Mouse (Mus musculus): ENCODE measurements at regions not wholly inside any gene's neighbourhood (a gene's known extent, or its start where the extent isn't known, plus 50 kb on each side); places are given as distances from the start of the nearest gene placed in this dataset.

DNA sequence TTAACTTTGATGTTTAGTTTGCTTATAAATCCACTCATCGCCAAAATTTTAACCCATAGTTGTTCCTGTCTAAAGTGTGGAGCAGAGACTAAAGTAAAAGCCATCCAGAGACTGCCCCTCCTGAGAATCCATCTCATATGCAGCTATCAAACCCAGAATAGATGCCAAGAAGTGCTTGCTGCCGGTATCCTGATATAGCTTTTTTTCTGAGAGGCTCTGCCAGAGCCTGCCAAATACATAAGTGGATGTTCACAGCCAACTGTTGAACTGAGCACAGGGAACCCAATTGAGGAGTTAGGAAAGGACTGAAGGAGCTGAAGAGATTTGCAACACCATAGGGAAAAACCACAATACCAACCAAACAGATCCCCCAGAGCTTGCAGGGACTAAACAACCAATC, 600.3 kb downstream of the Hdgfl1 start:
- H3K4me1 ChIP-seq (ENCODE audit: control insufficient read depth, insufficient read depth, low read length): no peaks in the 10 kb centered on the region
- H3K9ac ChIP-seq (ENCODE audit: low read depth, poor library complexity, severe bottlenecking): no peak overlapping the region
- H3K36me3 ChIP-seq (ENCODE audit: control insufficient read depth, insufficient read depth, low read length, poor library complexity, severe bottlenecking): no peaks in the 10 kb centered on the region
- no peak overlapping the region for H3K4me3 ChIP-seq (ENCODE audit: low read depth, low read length)
- TF ChIP-seq POLR2A (IDR thresholded peaks at IDR 0.05; ENCODE audit: insufficient read depth, low read length) (no peak), CTCF (IDR thresholded peaks at IDR 0.05; ENCODE audit: low read depth, low read length) (no peak), EP300 (IDR thresholded peaks at IDR 0.05; ENCODE audit: insufficient read depth, low read depth, low read length) (no peak)
- no peaks in the 10 kb centered on the region for H3K27me3 ChIP-seq (ENCODE audit: control insufficient read depth, insufficient read depth, low read length, poor library complexity, severe bottlenecking)
- no peak overlapping the region for H3K27ac ChIP-seq (ENCODE audit: insufficient read depth, low read length)
- H3K9me3 ChIP-seq (replicated peaks; ENCODE audit: control insufficient read depth, insufficient read depth, low read length, poor library complexity, severe bottlenecking): no peaks in the 10 kb centered on the region

DNA sequence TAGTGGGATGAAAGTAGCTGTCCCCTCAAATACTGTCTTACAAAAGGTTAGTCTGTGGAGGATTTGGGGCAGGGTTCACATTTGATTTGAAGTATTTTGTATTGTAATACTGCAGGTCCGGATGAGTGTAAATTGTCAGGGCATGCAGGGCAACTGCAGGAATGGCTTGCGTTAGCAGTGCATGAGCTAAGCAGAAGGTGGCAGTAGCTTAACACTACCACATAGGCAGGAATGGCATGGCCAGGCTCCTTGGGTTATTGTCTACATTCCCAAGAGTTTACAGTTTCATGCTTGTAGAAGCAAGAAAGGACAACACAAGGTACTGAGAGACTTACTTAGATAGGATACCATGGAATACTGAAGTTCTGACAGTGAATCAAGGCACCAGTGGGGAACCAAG, 611.3 kb downstream of the Hdgfl1 start:
- no peaks in the 10 kb centered on the region for H3K9me3 ChIP-seq (replicated peaks; ENCODE audit: control insufficient read depth, insufficient read depth, low read length, poor library complexity, severe bottlenecking)
- TF ChIP-seq CTCF (IDR thresholded peaks at IDR 0.05; ENCODE audit: low read depth, low read length) (no peak), POLR2A (IDR thresholded peaks at IDR 0.05; ENCODE audit: insufficient read depth, low read length) (no peak), EP300 (IDR thresholded peaks at IDR 0.05; ENCODE audit: insufficient read depth, low read depth, low read length) (no peak)
- no peaks in the 10 kb centered on the region for H3K4me1 ChIP-seq (ENCODE audit: control insufficient read depth, insufficient read depth, low read length)
- no peaks in the 10 kb centered on the region for H3K36me3 ChIP-seq (ENCODE audit: control insufficient read depth, insufficient read depth, low read length, poor library complexity, severe bottlenecking)
- no peak overlapping the region for H3K27ac ChIP-seq (ENCODE audit: insufficient read depth, low read length)
- no peak overlapping the region for H3K4me3 ChIP-seq (ENCODE audit: low read depth, low read length)
- no peaks in the 10 kb centered on the region for H3K27me3 ChIP-seq (ENCODE audit: control insufficient read depth, insufficient read depth, low read length, poor library complexity, severe bottlenecking)
- no peak overlapping the region for H3K9ac ChIP-seq (ENCODE audit: low read depth, poor library complexity, severe bottlenecking)

DNA sequence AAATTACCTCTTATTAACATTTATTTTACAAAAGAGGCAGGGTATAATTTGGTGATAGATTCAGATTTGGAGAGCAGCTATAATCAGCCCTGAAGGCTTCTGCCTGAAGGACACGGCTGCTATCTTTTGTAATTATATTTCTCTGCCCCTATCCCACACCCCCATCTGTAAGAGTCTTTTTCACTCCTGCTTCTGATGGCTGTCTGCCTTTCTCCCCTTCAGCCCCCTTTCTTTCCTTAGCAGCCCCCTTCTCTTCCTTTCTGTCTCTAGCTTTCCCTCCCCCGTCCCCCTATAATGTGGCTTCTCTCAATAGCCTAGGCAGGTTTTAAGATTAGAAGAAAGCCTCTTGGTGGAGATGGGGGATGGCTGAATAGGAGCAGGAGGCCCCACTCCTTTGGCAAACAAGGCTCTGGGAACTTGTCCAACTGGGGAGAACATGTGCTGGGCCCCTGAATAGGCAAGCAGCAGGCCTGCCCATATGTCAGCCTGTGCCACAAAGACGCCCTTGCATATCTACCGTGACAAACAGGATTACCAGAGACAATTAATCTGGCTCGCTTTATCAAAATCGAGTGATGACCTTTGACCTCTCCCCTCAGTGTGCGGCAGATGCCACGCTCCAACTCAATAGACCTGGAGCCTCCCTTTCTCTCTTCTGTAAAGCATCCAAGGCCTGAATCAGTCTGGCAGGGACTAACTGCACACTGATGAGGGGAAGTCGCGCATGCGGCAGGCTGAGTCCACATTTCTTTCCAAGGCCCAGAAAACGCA, 615.1 kb downstream of the Hdgfl1 start:
- H3K27ac ChIP-seq (ENCODE audit: insufficient read depth, low read length): no peak overlapping the region
- H3K4me3 ChIP-seq (ENCODE audit: low read depth, low read length): no peak overlapping the region
- H3K4me1 ChIP-seq (ENCODE audit: control insufficient read depth, insufficient read depth, low read length): no peaks in the 10 kb centered on the region

GRCm38 (mm10) chr13:26154251-26154650, 615.7 kb downstream of the Hdgfl1 start:
- Histone ChIP-seq H3K4me3 (ENCODE audit: low read depth, low read length) (no peak overlapping the region), H3K27ac (ENCODE audit: insufficient read depth, low read length) (no peak overlapping the region), H3K9me3 (replicated peaks; ENCODE audit: control insufficient read depth, insufficient read depth, low read length, poor library complexity, severe bottlenecking) (no peaks in the 10 kb centered on the region), H3K4me1 (ENCODE audit: control insufficient read depth, insufficient read depth, low read length) (no peaks in the 10 kb centered on the region), H3K9ac (ENCODE audit: low read depth, poor library complexity, severe bottlenecking) (no peak overlapping the region), H3K36me3 (ENCODE audit: control insufficient read depth, insufficient read depth, low read length, poor library complexity, severe bottlenecking) (no peaks in the 10 kb centered on the region), H3K27me3 (ENCODE audit: control insufficient read depth, insufficient read depth, low read length, poor library complexity, severe bottlenecking) (no peaks in the 10 kb centered on the region)
- TF ChIP-seq EP300 (IDR thresholded peaks at IDR 0.05; ENCODE audit: insufficient read depth, low read depth, low read length) (no peak), CTCF (IDR thresholded peaks at IDR 0.05; ENCODE audit: low read depth, low read length) (no peak)

More for the DNA sequence above, 615.1 kb downstream of the Hdgfl1 start:
- TF ChIP-seq CTCF (IDR thresholded peaks at IDR 0.05; ENCODE audit: low read depth, low read length) (no peak), POLR2A (IDR thresholded peaks at IDR 0.05; ENCODE audit: insufficient read depth, low read length) (no peak), EP300 (IDR thresholded peaks at IDR 0.05; ENCODE audit: insufficient read depth, low read depth, low read length) (no peak)
- Histone ChIP-seq H3K27me3 (ENCODE audit: control insufficient read depth, insufficient read depth, low read length, poor library complexity, severe bottlenecking) (no peaks in the 10 kb centered on the region), H3K36me3 (ENCODE audit: control insufficient read depth, insufficient read depth, low read length, poor library complexity, severe bottlenecking) (no peaks in the 10 kb centered on the region), H3K9ac (ENCODE audit: low read depth, poor library complexity, severe bottlenecking) (no peak overlapping the region), H3K9me3 (replicated peaks; ENCODE audit: control insufficient read depth, insufficient read depth, low read length, poor library complexity, severe bottlenecking) (no peaks in the 10 kb centered on the region)

DNA sequence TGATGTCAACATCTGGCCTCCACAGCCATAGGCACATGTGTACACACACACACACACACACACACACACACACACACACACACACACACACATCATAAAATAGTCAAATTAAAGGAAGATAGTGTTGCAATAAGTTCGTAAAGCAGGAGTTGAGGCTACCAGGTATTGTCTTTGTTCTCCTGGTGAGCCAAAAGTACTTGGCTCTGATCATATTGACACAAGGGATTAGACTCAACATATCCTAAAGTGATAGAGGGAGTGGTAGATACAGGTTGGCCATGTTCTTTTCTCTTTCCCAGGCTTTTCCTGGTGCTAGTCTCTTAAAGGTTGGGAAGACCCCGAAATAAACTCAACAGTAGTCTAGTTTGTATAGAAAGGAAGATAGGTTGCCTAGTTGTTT, 616.9 kb downstream of the Hdgfl1 start:
- Histone ChIP-seq H3K9me3 (replicated peaks; ENCODE audit: control insufficient read depth, insufficient read depth, low read length, poor library complexity, severe bottlenecking) (no peaks in the 10 kb centered on the region), H3K9ac (ENCODE audit: low read depth, poor library complexity, severe bottlenecking) (no peak overlapping the region), H3K4me3 (ENCODE audit: low read depth, low read length) (no peak overlapping the region), H3K4me1 (ENCODE audit: control insufficient read depth, insufficient read depth, low read length) (no peaks in the 10 kb centered on the region), H3K36me3 (ENCODE audit: control insufficient read depth, insufficient read depth, low read length, poor library complexity, severe bottlenecking) (no peaks in the 10 kb centered on the region), H3K27me3 (ENCODE audit: control insufficient read depth, insufficient read depth, low read length, poor library complexity, severe bottlenecking) (no peaks in the 10 kb centered on the region), H3K27ac (ENCODE audit: insufficient read depth, low read length) (no peak overlapping the region)
- TF ChIP-seq POLR2A (IDR thresholded peaks at IDR 0.05; ENCODE audit: insufficient read depth, low read length) (no peak), EP300 (IDR thresholded peaks at IDR 0.05; ENCODE audit: insufficient read depth, low read depth, low read length) (no peak), CTCF (IDR thresholded peaks at IDR 0.05; ENCODE audit: low read depth, low read length) (no peak)

DNA sequence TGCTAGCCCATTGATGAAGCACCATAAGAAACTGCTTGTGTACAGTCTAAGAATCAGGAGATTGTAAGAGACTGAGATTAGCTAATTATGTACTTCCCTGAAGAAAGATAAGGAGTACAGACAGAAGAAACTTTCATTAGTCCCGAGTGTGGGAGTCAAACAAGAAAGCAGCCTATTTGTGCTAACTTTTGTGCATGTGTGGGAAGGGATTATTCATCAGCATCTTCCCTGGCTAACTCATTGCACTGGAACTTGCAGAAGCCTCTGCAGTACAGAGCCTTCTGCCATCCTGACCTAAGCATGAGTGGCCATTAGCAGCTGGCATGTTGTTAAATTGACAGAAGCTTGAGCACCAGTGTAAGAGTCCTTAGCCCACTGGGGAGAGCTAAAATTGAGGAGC, 619.5 kb downstream of the Hdgfl1 start:
- TF ChIP-seq POLR2A (IDR thresholded peaks at IDR 0.05; ENCODE audit: insufficient read depth, low read length): no peak
- no peak for TF ChIP-seq EP300 (IDR thresholded peaks at IDR 0.05; ENCODE audit: insufficient read depth, low read depth, low read length)
- TF ChIP-seq CTCF (IDR thresholded peaks at IDR 0.05; ENCODE audit: low read depth, low read length): no peak
- Histone ChIP-seq H3K9me3 (replicated peaks; ENCODE audit: control insufficient read depth, insufficient read depth, low read length, poor library complexity, severe bottlenecking) (no peaks in the 10 kb centered on the region), H3K9ac (ENCODE audit: low read depth, poor library complexity, severe bottlenecking) (no peak overlapping the region), H3K4me1 (ENCODE audit: control insufficient read depth, insufficient read depth, low read length) (no peaks in the 10 kb centered on the region), H3K27me3 (ENCODE audit: control insufficient read depth, insufficient read depth, low read length, poor library complexity, severe bottlenecking) (no peaks in the 10 kb centered on the region), H3K4me3 (ENCODE audit: low read depth, low read length) (no peak overlapping the region), H3K27ac (ENCODE audit: insufficient read depth, low read length) (no peak overlapping the region), H3K36me3 (ENCODE audit: control insufficient read depth, insufficient read depth, low read length, poor library complexity, severe bottlenecking) (no peaks in the 10 kb centered on the region)

Data from ES-Bruce4 (cell line).